Mouse (Mus musculus): ENCODE results near the gene Trex1. TPM values are rescaled to one million over a fixed set of nuclear protein-coding genes. Genes with fewer than 3 reads are reported as not detected.

The Trex1 gene
- polyA plus RNA-seq, 1 experiment = 45.2 TPM

GRCm38 (mm10) chr9:109008994-109009635 is 50.4 kb downstream of the Trex1 start:
- Histone ChIP-seq H3K36me3 (ENCODE audit: control insufficient read depth, insufficient read depth, low read length) (no peaks in the 10 kb centered on the region), H3K4me1 (ENCODE audit: control insufficient read depth, insufficient read depth, low read length) (no peaks in the 10 kb centered on the region), H3K27ac (ENCODE audit: insufficient read depth, low read depth, low read length) (no peak overlapping the region), H3K27me3 (replicated peaks; ENCODE audit: control insufficient read depth, insufficient read depth, low read length) (no peaks in the 10 kb centered on the region), H3K4me3 (ENCODE audit: insufficient read depth, low read depth, low read length) (no peak overlapping the region)
- no peak for DNase-seq
- TF ChIP-seq POLR2A (IDR thresholded peaks at IDR 0.05; ENCODE audit: low read depth, low read length) (no peak), CTCF (conservative IDR thresholded peaks at IDR 0.05; ENCODE audit: insufficient read depth, insufficient read length, low read depth, low read length) (no peak)
- WGBS = 66% methylated on average over 10 of the region's 10 CpGs

GRCm38 (mm10) chr9:109008081-109008480 is 51.5 kb downstream of the Trex1 start:
- no peak overlapping the region for H3K4me3 ChIP-seq (ENCODE audit: insufficient read depth, low read depth, low read length)
- DNase-seq = no peak
- H3K27ac ChIP-seq (ENCODE audit: insufficient read depth, low read depth, low read length) = no peak overlapping the region
- no peaks in the 10 kb centered on the region for H3K36me3 ChIP-seq (ENCODE audit: control insufficient read depth, insufficient read depth, low read length)
- 94% methylated on average over 9 of the region's 9 CpGs for WGBS
- TF ChIP-seq CTCF (conservative IDR thresholded peaks at IDR 0.05; ENCODE audit: insufficient read depth, insufficient read length, low read depth, low read length) (no peak), POLR2A (IDR thresholded peaks at IDR 0.05; ENCODE audit: low read depth, low read length) (no peak)
- no peaks in the 10 kb centered on the region for H3K4me1 ChIP-seq (ENCODE audit: control insufficient read depth, insufficient read depth, low read length)
- H3K27me3 ChIP-seq (replicated peaks; ENCODE audit: control insufficient read depth, insufficient read depth, low read length) = no peaks in the 10 kb centered on the region

Other genes starting within 250 kb of the Trex1 start
- gene Celsr3, start 233.4 kb downstream of the Trex1 start, polyA plus RNA-seq (2012; rRNA removed) = 0.18 and 0.19 TPM in 2 replicates
- 33.9 and 37.2 TPM in 2 replicates for gene Slc26a6, start 206.5 kb downstream of the Trex1 start, polyA plus RNA-seq (2012; rRNA removed)
- 0.08 TPM in 1 of 2 replicates, not detected in the other for gene Tmem89, start 145.1 kb downstream of the Trex1 start, polyA plus RNA-seq (2012; rRNA removed)
- gene Uqcrc1, start 123.1 kb downstream of the Trex1 start, polyA plus RNA-seq (2012; rRNA removed) = 1,190 and 1,260 TPM in 2 replicates
- 1.8 and 2.3 TPM in 2 replicates for gene Col7a1, start 106.1 kb downstream of the Trex1 start, polyA plus RNA-seq (2012; rRNA removed)
- gene Ucn2, start 73.7 kb downstream of the Trex1 start, polyA plus RNA-seq (2012; rRNA removed) = 0.11 and 0.18 TPM in 2 replicates
- 10.6 and 11.3 TPM in 2 replicates for gene Pfkfb4, start 68.0 kb downstream of the Trex1 start, polyA plus RNA-seq (2012; rRNA removed)
- 467 and 688 TPM in 2 replicates for gene Shisa5, start 21.2 kb downstream of the Trex1 start, polyA plus RNA-seq (2012; rRNA removed)
- 20.2 and 20.9 TPM in 2 replicates for gene Atrip, start 14.4 kb upstream of the Trex1 start, polyA plus RNA-seq (2012; rRNA removed)
- 11.4 and 11.7 TPM in 2 replicates for gene Ccdc51, start 22.8 kb upstream of the Trex1 start, polyA plus RNA-seq (2012; rRNA removed)
- gene Tma7, start 22.9 kb upstream of the Trex1 start, polyA plus RNA-seq (2012; rRNA removed) = 42.4 and 80.7 TPM in 2 replicates
- gene Plxnb1, start 35.7 kb upstream of the Trex1 start, polyA plus RNA-seq (2012; rRNA removed) = 16.7 and 21.7 TPM in 2 replicates
- gene Fbxw21, start 102.3 kb upstream of the Trex1 start, polyA plus RNA-seq (2012; rRNA removed) = not detected in 2 replicates
- gene Fbxw13, start 136.2 kb upstream of the Trex1 start, polyA plus RNA-seq (2012; rRNA removed) = not detected in 2 replicates
- not detected in 2 replicates for gene Fbxw20, start 175.0 kb upstream of the Trex1 start, polyA plus RNA-seq (2012; rRNA removed)
- gene Fbxw14, start 227.9 kb upstream of the Trex1 start, polyA plus RNA-seq (2012; rRNA removed) = not detected in 2 replicates

Measured in kidney, adult 2 months (tissue).